Mouse (Mus musculus) embryonic fibroblast, embryonic 13.5 days (primary cell): Measurements from ENCODE around the gene Prkci. TPM values are rescaled to one million over a fixed set of nuclear protein-coding genes. Genes with fewer than 3 reads are reported as not detected.

Source experiments
- H3K27ac ChIP-seq: 2 replicates; pipeline ENCODE4 v1.5.1; 2012; ENCODE audit warnings: low read length, control low read depth, inconsistent platforms; ENCODE audit not compliant: insufficient read depth
- H3K4me1 ChIP-seq: 2 replicates; pipeline ENCODE4 v1.6.1; 2011; ENCODE audit warnings: low read length; ENCODE audit not compliant: control insufficient read depth, insufficient read depth
- H3K4me3 ChIP-seq: 2 replicates; pipeline ENCODE4 v1.5.1; 2011; ENCODE audit warnings: mild to moderate bottlenecking, control low read depth, low read length; ENCODE audit not compliant: insufficient read depth
- CTCF ChIP-seq: IDR thresholded peaks from 2 replicates; pipeline ENCODE4 v1.5.1; 2011; ENCODE audit warnings: mild to moderate bottlenecking, control low read depth, low read length, moderate library complexity, borderline replicate concordance; ENCODE audit not compliant: insufficient read depth
- POLR2A ChIP-seq: IDR thresholded peaks from 2 replicates; pipeline ENCODE4 v1.6.1; 2011; ENCODE audit warnings: low read depth, mild to moderate bottlenecking, control low read depth, low read length, moderate library complexity
- polyA plus RNA-seq: library from polyadenylated mRNA; stranded (reverse); fragments of >200 nt; gene quantifications from 2 replicates; pipeline ENCODE4 v1.2.4, GENCODE M21; 2011; ENCODE audit warnings: low read depth; ENCODE audit not compliant: missing spikeins, insufficient read length

Gene Prkci
- polyA plus RNA-seq, 1 experiment: 110 TPM

DNA sequence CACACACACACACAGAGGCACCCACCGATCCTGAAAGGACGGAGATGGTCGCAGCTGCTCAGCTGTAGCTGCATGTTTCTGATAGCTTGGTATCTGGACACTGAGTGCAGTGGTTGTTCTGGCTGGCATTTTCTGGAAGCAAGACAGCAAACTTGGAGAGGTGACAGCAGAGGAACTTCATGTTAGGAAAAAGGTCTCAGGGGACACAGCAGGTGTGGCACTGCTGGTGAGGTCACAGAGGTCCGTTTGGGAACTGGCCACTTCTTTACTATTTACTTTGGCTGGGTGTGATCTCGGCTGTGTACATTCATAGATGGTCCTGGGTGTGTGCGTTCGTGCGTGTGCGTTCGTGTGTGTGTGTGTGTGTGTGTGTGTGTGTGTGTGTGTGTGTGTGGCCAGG lies 83.9 kb downstream of the Prkci start:
- Histone ChIP-seq H3K4me3 (no peak overlapping the region), H3K4me1 (peaks cover 5% of the 10 kb centered on the region), H3K27ac (no peak overlapping the region)
- TF ChIP-seq POLR2A: no peak

DNA sequence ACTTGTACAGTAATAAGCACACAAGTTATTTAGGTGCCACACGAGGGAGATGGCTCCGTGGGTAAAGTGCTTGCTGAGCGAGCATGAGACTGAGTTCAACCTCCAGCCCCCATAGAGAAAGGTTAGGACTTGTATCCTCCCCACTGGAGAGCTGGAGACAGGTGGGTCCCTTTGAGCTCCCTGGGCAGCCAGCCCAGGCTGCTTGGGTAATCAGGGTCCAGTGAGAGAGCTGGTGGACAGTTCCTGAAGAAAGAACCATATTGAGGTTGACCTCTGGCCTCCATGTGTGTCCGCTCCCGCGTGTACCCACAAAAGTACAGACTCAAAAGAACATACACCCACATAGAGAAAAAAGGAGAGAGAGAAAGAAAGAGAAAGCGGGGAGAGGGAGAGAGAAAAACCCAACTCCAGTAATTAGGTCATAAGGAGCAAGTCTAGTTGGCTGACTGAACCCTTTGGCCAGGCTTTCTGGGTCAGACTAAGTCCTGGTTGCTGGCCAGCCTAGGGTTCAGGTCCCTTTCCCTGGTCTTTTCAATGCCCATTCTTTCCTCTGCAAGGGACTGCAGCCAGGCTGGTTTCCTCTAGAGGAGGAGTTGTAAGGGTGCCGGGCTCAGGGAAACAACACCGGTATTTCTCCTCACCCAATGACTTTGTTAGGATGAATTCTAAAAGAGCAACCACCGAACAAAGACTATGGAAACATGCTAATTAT lies 85.4 kb downstream of the Prkci start:
- Histone ChIP-seq H3K4me1 (peaks cover 5% of the 10 kb centered on the region), H3K27ac (no peak overlapping the region), H3K4me3 (no peak overlapping the region)
- TF ChIP-seq CTCF (no peak), POLR2A (no peak)

DNA sequence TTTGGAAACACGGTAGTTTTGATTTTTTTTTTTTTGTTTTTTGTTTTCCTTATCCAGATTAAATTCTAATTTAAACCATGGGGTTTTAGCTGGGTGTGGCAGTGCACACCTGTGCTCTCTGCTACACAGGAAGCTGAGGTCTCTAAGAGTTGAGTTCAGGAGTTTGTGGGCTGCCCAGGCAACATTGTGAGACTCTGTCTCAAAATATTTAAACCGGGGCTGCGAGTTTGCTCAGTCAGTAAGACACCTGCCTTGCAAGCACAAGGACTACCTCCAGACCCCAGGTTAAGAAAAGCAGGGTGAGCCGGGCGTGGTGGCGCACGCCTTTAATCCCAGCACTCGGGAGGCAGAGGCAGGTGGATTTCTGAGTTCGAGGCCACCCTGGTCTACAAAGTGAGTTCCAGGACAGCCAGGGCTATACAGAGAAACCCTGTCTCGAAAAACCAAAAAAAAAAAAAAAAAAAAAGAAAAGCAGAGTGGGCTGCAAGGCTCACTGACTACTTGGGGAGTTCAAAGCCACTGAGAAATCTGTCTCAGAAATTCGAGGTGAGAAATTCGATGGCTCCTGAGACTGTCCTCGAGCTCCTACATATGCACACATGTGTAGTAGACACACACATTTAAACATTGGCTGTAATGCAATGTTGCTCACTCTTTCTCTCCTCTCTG lies 87.4 kb downstream of the Prkci start:
- TF ChIP-seq CTCF (no peak), POLR2A (no peak)
- Histone ChIP-seq H3K4me3 (no peak overlapping the region), H3K27ac (no peak overlapping the region), H3K4me1 (peaks cover 5% of the 10 kb centered on the region)

DNA sequence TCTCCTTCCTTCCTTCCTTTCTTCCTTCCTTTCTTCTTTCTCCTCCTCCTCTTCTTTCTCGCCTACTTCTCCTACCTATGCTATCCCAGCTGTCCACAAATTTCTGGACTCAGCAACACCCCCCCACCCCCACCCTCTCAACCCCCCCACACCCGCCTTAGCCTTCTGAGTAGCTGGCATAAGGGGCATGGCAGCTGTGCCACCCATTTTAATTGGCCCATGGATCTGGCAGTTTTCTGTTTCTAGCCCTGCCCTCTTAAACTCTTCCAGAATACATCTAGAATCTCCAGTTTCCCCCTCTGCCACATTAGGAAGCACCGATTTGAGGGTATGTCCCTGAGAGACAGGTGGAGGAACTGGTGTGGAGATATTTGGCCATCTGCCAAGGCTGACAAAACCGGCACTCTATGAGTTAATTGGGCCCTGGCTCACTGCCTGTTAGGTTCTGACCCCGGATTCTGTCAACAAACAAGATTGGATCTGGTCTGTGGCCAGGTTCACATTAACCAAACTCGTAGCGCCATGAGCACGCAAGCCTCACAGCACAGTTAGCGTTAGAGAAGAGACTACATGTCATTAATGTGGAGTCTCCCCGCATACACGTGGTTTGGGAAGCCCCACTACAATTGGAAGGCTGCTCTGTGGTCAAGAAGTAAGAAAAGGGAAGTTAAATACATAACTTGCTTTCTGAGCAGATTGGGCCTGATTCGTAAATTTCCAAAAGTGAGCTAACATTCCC lies 88.1 kb downstream of the Prkci start:
- Histone ChIP-seq H3K4me1 (peaks cover 5% of the 10 kb centered on the region), H3K4me3 (no peak overlapping the region), H3K27ac (no peak overlapping the region)
- TF ChIP-seq CTCF: no peak
- no peak for TF ChIP-seq POLR2A

DNA sequence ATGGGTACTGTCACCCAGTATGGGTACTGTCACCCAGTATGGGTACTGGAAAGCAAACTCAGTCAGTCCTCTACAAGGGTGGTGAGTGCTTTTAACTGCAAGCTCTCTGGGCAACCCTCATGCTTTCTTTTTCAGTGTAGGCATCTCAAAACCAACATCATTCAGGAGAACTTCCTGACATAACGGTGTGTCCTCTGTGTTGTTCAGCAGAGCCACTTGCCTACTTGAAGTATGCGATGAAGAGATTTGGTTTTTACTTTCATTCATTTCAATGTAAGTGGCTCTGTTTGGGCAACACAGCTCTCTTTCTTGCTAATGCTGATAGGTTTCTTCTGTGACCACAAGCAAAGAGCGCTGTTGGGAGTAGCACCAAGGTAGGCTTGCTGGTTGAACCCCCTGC lies 89.5 kb downstream of the Prkci start:
- H3K4me3 ChIP-seq: no peak overlapping the region
- H3K4me1 ChIP-seq: peaks cover 5% of the 10 kb centered on the region
- TF ChIP-seq CTCF (no peak), POLR2A (no peak)
- no peak overlapping the region for H3K27ac ChIP-seq

DNA sequence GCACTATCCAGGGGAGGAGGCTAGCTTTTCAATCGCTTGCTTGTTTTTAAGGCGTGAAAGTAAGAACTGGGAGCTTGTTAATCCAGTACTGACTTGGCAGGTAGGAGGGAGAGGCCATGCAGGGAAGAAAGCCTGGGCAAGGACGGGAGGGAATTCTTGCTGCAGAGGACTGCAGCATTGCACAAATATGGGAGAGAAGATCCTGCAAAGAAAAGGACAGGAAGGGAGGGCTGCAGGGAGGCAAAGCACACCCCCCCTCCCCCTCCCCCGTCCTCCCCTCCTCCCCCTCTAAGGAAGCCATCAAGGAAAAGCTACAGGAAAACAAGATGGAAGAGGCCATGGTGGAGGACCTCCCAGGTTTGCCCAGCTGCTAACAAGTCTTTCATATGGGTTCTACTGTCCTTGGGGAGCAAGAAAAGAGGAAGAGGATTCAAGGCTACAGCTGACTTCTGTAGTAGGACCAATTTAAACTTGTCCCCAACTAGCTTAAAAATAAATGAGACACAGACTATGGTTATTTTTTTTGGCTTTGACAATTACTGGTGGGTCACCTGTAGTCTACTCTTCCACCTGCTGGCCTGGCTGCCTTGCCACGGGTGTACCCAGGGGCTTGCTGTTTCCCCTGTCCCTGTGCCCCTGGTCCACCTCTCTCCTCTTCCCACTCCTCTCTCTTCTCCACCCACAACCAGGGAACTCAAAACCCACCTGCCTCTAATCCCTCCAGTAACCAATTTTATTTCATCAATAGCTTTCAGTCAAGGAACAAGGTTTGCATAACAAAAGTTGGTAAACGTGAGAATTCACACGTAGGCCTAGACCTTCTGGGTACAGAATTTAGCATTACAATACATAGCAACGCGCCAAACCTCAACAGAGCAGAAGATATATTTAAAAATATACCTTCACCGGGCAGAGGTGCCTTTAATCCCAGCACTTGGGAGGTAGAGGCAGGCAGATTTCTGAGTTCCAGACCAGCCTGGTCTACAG lies 93.5 kb downstream of the Prkci start:
- Histone ChIP-seq H3K4me1 (peaks cover 4% of the 10 kb centered on the region; the same call in 1 of the 2 replicates), H3K27ac (no peak overlapping the region), H3K4me3 (no peak overlapping the region)
- TF ChIP-seq POLR2A (no peak), CTCF (no peak)

DNA sequence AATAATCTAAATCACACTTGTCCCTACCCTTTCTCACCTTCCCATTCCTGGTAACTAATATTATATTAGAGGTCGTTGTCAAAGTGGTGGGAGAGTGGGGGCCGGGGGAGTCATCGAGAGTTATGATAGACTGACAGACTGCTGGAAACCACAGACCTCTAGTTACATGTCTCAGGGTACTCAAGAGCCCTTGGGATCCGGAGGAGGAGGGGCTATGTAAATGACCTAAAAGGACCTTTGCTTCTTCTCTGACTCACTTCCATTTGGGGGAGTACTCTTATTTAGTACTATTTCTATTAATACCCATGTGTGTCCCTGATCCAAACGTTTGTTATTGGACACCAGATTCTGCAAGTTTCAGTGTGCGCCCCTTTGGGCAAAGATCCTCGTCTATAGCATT lies 94.4 kb downstream of the Prkci start:
- no peak overlapping the region for H3K4me3 ChIP-seq
- H3K4me1 ChIP-seq: peaks cover 4% of the 10 kb centered on the region; the same call in 1 of the 2 replicates
- no peak for TF ChIP-seq POLR2A
- no peak for TF ChIP-seq CTCF
- H3K27ac ChIP-seq: no peak overlapping the region

DNA sequence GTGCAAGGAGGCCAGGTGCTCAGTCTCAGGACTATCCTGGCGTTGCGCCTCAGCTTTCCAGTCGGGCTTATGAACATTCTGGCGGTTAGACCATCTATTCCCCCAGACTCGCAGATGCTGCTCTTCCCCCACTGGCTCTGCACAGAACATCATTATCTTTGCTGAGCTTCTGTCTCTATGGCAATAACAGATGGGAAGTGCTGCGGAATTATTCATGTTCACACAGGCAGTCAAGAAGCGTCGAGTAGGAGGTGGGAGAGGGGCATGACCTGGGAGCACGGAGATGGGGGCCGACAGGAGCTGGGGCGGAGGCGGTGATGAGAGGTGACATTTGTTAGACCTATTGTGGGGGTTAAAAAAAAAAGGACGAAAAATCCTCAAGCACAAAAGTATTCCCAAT lies 97.6 kb downstream of the Prkci start:
- Histone ChIP-seq H3K27ac (peak overlapping the region; percentile 99; the same call in 1 of the 2 replicates), H3K4me3 (peak overlapping the region; percentile 7), H3K4me1 (peaks cover 11% of the 10 kb centered on the region)
- TF ChIP-seq POLR2A (no peak), CTCF (no peak)
